Mouse (Mus musculus) hindbrain, embryonic 16.5 days (tissue): ENCODE measurements around the gene Cap2. TPM values are rescaled to one million over a fixed set of nuclear protein-coding genes. Genes with fewer than 3 reads are reported as not detected.

ENCODE experiments used
- ATAC-seq: fragments of 200-750 bp; cut with Nextera tagmentation; 2 replicates; pipeline ENCODE4 v1.8.0; 2017; ENCODE audit warnings: moderate TSS enrichment, moderate library complexity
- H3K27ac ChIP-seq: fragments of 300-500 bp; sonication (generic); 2 replicates; pipeline ENCODE4 v1.5.1; 2014; ENCODE audit warnings: low read depth, mild to moderate bottlenecking, control low read depth, low read length, moderate library complexity
- H3K27me3 ChIP-seq: fragments of 300-500 bp; sonication (generic); replicated peaks from 2 replicates; pipeline ENCODE4 v1.6.1; 2014; ENCODE audit warnings: low read length; ENCODE audit not compliant: control insufficient read depth, insufficient read depth
- H3K36me3 ChIP-seq: fragments of 300-500 bp; sonication (generic); 2 replicates; pipeline ENCODE4 v1.6.1; 2014; ENCODE audit warnings: mild to moderate bottlenecking, low read length, moderate library complexity, mixed read lengths; ENCODE audit not compliant: control insufficient read depth, insufficient read depth
- H3K4me1 ChIP-seq: fragments of 300-500 bp; sonication (generic); 2 replicates; pipeline ENCODE4 v1.6.1; 2014; ENCODE audit warnings: low read depth, low read length; ENCODE audit not compliant: control insufficient read depth, insufficient read depth
- H3K4me2 ChIP-seq: fragments of 300-500 bp; sonication (generic); 2 replicates; pipeline ENCODE4 v1.6.1; 2014; ENCODE audit warnings: mild to moderate bottlenecking, low read length, control low read depth, moderate library complexity
- H3K4me3 ChIP-seq: fragments of 300-500 bp; sonication (generic); 2 replicates; pipeline ENCODE4 v1.5.1; 2014; ENCODE audit warnings: mild to moderate bottlenecking, low read length, control low read depth, moderate library complexity
- H3K9ac ChIP-seq: fragments of 300-500 bp; sonication (generic); 2 replicates; pipeline ENCODE4 v1.6.1; 2014; ENCODE audit warnings: low read depth, mild to moderate bottlenecking, control low read depth, low read length, moderate library complexity
- H3K9me3 ChIP-seq: fragments of 300-500 bp; sonication (generic); 2 replicates; pipeline ENCODE4 v1.6.1; 2014; ENCODE audit warnings: mild to moderate bottlenecking, low read length, moderate library complexity; ENCODE audit not compliant: control insufficient read depth
- WGBS: fragments of 180-500 bp; shearing (Covaris S2); extraction: QIAGEN DNeasy Blood & Tissue Kit; methylation state at CpG from one replicate; pipeline ENCODE4 v1.1.7; 2014; 5-methylcytosine and 5-hydroxymethylcytosine counted together
- polyA plus RNA-seq: library from polyadenylated mRNA; unstranded; fragments of >200 nt; fragmentation: Nextera tagmentation; extraction: Ambion mirVana; gene quantifications from 2 replicates; pipeline ENCODE4 v1.2.1, GENCODE M21; 2015

Cap2 gene
- polyA plus RNA-seq, 1 experiment from 2014 or later = 12.9 TPM

DNA sequence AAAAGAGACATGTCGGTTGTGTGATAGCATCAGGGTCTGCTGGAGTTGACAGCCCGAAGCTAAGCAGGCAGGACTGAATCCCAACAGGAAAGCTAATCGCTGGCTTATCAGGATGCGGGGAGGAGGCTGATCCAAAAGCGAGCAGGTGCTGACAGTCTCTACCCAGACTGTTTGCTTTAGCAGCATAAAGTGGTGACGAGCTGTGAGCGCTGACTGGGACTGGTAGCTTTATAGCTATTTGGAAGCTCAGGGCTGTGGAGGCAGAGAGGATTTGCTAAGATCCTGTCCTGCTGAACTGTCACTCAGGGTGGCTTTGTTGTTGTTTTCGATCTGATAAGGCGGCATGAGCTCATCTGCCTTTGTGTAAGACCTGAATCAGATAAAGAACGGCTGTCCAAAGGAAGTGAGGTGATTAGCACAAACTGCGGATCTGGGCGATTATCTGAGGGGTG, 69.5 kb downstream of the Cap2 start:
- peak overlapping the region; percentile 71 for H3K27ac ChIP-seq
- 6% methylated on average over 12 of the region's 12 CpGs for WGBS
- peaks cover 11% of the 10 kb centered on the region for H3K4me1 ChIP-seq
- H3K36me3 ChIP-seq = no peaks in the 10 kb centered on the region
- H3K4me3 ChIP-seq = peak overlapping the region; percentile 16
- peak overlapping the region; percentile 51 for H3K9ac ChIP-seq
- no peaks in the 10 kb centered on the region for H3K9me3 ChIP-seq
- H3K4me2 ChIP-seq = peak overlapping the region; percentile 44
- peak; percentile 73 for ATAC-seq
- H3K27me3 ChIP-seq = no peaks in the 10 kb centered on the region

DNA sequence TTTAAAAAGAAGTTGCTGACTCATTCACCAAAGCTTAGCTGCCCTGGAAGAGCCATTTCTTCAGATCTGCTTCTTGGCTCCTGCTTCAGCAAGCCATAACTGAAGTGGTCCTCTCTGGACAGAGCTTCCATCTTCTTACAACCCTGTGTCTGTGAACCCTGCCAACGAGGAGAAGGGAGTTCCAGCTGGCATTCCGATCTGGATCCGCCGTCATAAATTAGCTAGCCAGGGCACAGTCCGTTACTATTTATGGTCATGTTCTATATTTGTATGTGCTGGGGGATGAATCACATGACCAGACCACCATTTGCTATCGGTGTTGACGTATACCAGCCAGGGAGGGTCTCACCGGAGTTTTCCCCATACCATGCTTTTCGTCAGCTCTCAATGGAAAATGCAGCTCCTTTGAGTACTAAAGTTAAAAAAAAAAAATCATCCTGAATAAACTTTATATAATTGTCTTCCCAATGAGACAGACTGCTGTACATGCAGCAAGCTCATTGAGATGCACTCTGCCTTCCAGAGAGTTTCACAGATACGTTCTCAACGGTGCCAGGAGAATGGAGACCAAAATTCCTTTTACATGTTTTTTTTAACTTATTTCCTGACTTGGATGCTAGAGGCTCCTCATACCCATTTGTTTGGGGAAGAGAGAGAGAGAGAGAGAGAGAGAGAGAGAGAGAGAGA, 70.5 kb downstream of the Cap2 start:
- H3K36me3 ChIP-seq = no peaks in the 10 kb centered on the region
- H3K27ac ChIP-seq = 0 out of 2 replicates have a peak overlapping the region, but pooled peaks have one; percentile 29
- peaks cover 11% of the 10 kb centered on the region for H3K4me1 ChIP-seq
- no peaks in the 10 kb centered on the region for H3K9me3 ChIP-seq
- WGBS = 47% methylated on average over 11 of the region's 11 CpGs
- ATAC-seq = peak; percentile 56; the same call in 1 of the 2 replicates
- H3K4me2 ChIP-seq = peak overlapping the region; percentile 41
- H3K9ac ChIP-seq = no peak overlapping the region
- H3K27me3 ChIP-seq = no peaks in the 10 kb centered on the region
- no peak overlapping the region for H3K4me3 ChIP-seq

GRCm38 (mm10) chr13:46572648-46573163, 71.1 kb downstream of the Cap2 start:
- Histone ChIP-seq H3K36me3 (no peaks in the 10 kb centered on the region), H3K9me3 (no peaks in the 10 kb centered on the region), H3K27ac (no peak overlapping the region), H3K9ac (no peak overlapping the region), H3K4me3 (no peak overlapping the region), H3K4me1 (peaks cover 11% of the 10 kb centered on the region), H3K4me2 (no peak overlapping the region), H3K27me3 (no peaks in the 10 kb centered on the region)
- no peak for ATAC-seq
- 46% methylated on average over 9 of the region's 9 CpGs for WGBS

DNA sequence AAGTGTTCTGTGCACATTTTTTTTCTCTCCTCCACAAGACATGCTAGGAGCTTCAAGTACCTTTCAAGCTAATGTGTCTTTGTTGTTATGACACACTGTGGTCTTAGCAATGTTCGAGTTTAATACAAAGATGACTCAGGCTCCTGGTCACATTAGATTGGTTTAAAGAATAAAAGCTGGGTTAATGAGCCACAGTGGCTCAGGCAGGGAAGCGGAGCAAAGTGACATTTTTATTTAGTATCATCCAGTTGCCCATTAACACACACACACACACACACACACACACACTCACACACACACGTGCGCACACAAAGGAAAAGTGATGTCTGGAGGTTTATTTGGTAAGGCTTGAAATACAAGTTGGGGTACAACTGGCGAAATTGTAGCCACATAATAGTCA, 72.6 kb downstream of the Cap2 start:
- 71% methylated on average over 5 of the region's 5 CpGs for WGBS

DNA sequence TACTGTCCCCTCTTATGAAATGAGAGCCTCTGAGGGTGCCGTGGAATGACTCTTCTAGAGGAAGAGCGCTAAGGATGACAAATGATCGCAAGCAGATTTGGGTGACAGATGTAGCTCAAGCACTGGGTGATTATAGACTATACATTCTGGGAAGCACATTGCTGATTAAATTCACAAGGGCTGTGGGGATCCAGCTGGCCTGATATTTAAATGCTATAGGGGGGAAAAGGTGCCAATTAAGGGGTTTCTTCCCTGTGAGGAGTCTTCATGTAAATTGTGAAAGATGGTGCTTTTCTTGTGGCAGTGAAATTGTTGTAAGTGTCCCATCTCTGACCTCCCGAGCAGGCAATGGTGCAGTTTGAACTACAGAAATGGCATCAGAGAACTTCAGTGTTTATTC, 73.1 kb downstream of the Cap2 start:
- ATAC-seq = no peak
- peaks cover 11% of the 10 kb centered on the region for H3K4me1 ChIP-seq
- no peak overlapping the region for H3K4me2 ChIP-seq
- no peak overlapping the region for H3K9ac ChIP-seq
- no peaks in the 10 kb centered on the region for H3K27me3 ChIP-seq
- WGBS = 67% methylated on average over 4 of the region's 4 CpGs
- H3K9me3 ChIP-seq = no peaks in the 10 kb centered on the region
- H3K27ac ChIP-seq = no peak overlapping the region
- no peaks in the 10 kb centered on the region for H3K36me3 ChIP-seq
- H3K4me3 ChIP-seq = no peak overlapping the region

More for the DNA sequence above, 72.6 kb downstream of the Cap2 start:
- H3K4me3 ChIP-seq = no peak overlapping the region
- H3K36me3 ChIP-seq = no peaks in the 10 kb centered on the region
- peaks cover 11% of the 10 kb centered on the region for H3K4me1 ChIP-seq
- H3K27ac ChIP-seq = no peak overlapping the region; the same call in 1 of the 2 replicates
- ATAC-seq = no peak
- no peak overlapping the region for H3K9ac ChIP-seq
- no peaks in the 10 kb centered on the region for H3K27me3 ChIP-seq
- no peak overlapping the region for H3K4me2 ChIP-seq
- H3K9me3 ChIP-seq = no peaks in the 10 kb centered on the region

DNA sequence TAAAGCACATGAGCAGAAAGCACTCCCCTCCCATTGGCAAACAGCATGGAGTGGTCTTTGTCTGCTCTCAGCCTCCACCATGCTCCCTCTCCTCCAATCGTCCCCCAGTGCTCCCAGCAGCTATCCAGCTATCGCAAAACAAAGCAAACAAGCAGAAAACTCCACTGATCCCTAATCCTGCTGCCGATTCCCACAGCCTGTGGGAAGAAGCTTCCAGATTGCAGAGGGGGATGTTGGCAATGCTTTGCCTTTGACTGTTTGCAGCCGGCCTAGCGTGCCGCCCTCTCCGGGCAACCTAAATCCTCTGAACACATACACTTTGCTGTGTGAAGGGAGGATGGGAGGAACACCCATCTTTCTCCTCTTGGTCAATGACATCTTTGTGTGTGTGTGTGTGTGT, 83.2 kb downstream of the Cap2 start:
- no peaks in the 10 kb centered on the region for H3K9me3 ChIP-seq
- whole genome bisulfite sequencing = 66% methylated on average over 7 of the region's 7 CpGs
- no peaks in the 10 kb centered on the region for H3K36me3 ChIP-seq
- ATAC-seq = no peak
- H3K4me1 ChIP-seq = no peaks in the 10 kb centered on the region; the same call in 1 of the 2 replicates
- H3K4me2 ChIP-seq = no peak overlapping the region
- H3K9ac ChIP-seq = no peak overlapping the region
- no peaks in the 10 kb centered on the region for H3K27me3 ChIP-seq
- no peak overlapping the region for H3K4me3 ChIP-seq
- no peak overlapping the region for H3K27ac ChIP-seq

DNA sequence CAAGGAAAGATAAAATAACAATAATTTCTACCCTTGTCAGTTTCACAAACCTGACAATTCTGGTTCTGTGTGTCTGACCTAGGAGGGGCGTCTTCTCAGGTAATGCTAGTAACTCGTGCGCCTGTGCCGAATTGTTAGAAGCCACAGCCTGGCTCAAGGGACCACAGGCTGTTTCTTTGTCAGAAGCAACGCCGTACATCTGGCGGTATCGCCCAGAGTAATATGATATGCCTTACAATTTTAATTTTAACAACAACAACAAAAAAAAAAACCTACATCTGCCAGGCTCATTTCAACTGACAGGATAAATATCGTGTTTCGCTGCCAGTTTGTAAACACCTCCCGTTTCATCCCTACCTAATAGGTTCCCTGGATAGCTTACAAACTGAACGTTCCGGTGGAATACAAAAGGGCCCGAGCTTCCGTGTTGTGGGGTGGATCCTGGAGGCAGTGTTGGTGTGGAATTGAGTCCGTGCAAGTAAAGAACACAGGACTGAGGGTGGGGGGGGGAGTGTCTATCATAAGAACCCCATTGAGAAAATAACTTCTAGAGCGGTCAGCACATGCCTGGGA, 86.2 kb downstream of the Cap2 start:
- Histone ChIP-seq H3K4me1 (no peaks in the 10 kb centered on the region; the same call in 1 of the 2 replicates), H3K9ac (no peak overlapping the region), H3K4me3 (no peak overlapping the region), H3K36me3 (no peaks in the 10 kb centered on the region), H3K27ac (no peak overlapping the region), H3K4me2 (no peak overlapping the region), H3K9me3 (no peaks in the 10 kb centered on the region), H3K27me3 (no peaks in the 10 kb centered on the region)
- WGBS = 79% methylated on average over 17 of the region's 17 CpGs
- ATAC-seq = no peak

- H3K9ac ChIP-seq = no peak overlapping the region
- no peaks in the 10 kb centered on the region for H3K36me3 ChIP-seq
- H3K4me1 ChIP-seq = no peaks in the 10 kb centered on the region; the same call in 1 of the 2 replicates
- no peak for ATAC-seq
- no peaks in the 10 kb centered on the region for H3K27me3 ChIP-seq
- no peak overlapping the region for H3K27ac ChIP-seq
- no peak overlapping the region for H3K4me3 ChIP-seq
- H3K9me3 ChIP-seq = no peaks in the 10 kb centered on the region
- no peak overlapping the region for H3K4me2 ChIP-seq
- 92% methylated on average over 5 of the region's 5 CpGs for WGBS
Observed at GRCm38 (mm10) chr13:46588606-46589005, 87.0 kb downstream of the Cap2 start.

GRCm38 (mm10) chr13:46590885-46591284, 89.2 kb downstream of the Cap2 start:
- WGBS = 92% methylated on average over 4 of the region's 4 CpGs
- Histone ChIP-seq H3K4me3 (no peak overlapping the region), H3K27me3 (no peaks in the 10 kb centered on the region), H3K4me1 (no peaks in the 10 kb centered on the region; the same call in 1 of the 2 replicates), H3K9me3 (no peaks in the 10 kb centered on the region), H3K27ac (no peak overlapping the region), H3K9ac (no peak overlapping the region), H3K36me3 (no peaks in the 10 kb centered on the region), H3K4me2 (no peak overlapping the region)
- ATAC-seq = no peak
